Mouse (Mus musculus) forelimb bud, embryonic 11.5 days (tissue): Measurements from ENCODE around the gene Gpx3.
"Not testable (repeated sequence)": the region's sequence is repeated elsewhere in the genome, so short reads cannot be mapped to it uniquely, and the experiment has no call there.

ENCODE experiments used
- DNase-seq: peaks from one replicate; pipeline ENCODE4 v3.0.0-alpha.2; 2012; ENCODE audit warnings: low read depth, low spot score

Gpx3 gene

GRCm38 (mm10) chr11:54902333-54903323, at the start of gene Gpx3:
Gpx3 (plus strand) TSS chr11:54902453.
- DNase-seq: peak; percentile 49

DNA sequence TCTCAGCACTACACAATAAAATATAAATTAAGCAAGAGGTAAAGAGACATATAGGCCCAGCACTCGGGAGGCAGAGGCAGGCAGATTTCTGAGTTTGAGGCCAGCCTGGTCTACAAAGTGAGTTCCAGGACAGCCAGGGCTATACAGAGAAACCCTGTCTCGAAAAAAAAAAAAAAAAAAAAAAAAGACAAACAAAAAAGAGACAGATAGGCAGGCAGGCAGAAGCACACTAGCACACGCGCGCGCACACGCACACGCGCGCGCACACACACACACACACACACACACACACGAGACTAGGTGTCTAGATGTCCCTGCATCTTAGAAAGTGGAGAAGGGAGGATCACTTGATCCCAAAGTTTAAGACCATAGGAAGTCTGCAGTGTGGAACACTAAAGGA, 43.4 kb upstream of the Gpx3 start:
- DNase-seq: not testable (repeated sequence)

- peak; percentile 32 for DNase-seq
These were observed 42.7 kb upstream of the Gpx3 start for GRCm38 (mm10) chr11:54859322-54860165.

DNA sequence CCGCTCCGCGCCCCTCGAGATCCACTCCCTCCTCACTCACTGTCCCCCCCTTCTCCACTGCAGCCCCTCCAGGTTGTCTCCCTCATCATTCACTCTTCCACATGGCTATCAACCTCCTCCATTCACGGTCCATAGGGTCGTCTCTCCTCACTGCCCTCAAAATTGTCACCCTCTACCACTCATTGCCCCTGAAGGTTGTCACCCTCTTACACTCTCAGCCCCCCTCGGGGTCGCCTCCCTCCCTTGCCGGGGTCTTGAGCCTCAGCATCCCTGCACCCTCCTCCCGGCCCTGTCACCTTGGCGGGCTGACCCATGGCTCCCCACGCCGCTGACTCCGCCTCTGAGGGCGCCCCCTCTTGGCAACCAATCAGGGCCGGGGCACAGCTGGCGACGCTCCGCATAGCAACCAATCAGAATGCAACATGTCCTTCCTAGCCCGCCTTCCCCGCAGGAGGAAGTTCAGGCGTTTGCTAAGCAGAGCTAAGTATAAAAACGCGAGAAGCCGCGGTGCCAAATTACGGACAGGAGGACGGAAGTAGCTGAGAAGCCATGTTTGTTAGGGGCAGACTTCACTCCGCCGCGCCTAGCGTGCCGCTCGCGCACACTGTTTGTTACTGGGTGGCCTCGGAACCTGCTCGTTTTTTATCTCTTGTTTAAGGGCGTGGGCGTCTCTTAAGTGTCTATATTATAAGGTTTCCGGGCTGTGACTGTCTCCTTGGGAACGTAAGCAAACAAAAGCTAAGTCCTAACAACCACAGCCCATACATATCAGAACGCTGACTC, 41.8 kb upstream of the Gpx3 start, which contains the start of gene Lyrm7:
Gene Lyrm7 (minus strand): TSS at position 661 of the 783 bp plus-strand sequence.
- DNase-seq: peak; percentile 98

DNA sequence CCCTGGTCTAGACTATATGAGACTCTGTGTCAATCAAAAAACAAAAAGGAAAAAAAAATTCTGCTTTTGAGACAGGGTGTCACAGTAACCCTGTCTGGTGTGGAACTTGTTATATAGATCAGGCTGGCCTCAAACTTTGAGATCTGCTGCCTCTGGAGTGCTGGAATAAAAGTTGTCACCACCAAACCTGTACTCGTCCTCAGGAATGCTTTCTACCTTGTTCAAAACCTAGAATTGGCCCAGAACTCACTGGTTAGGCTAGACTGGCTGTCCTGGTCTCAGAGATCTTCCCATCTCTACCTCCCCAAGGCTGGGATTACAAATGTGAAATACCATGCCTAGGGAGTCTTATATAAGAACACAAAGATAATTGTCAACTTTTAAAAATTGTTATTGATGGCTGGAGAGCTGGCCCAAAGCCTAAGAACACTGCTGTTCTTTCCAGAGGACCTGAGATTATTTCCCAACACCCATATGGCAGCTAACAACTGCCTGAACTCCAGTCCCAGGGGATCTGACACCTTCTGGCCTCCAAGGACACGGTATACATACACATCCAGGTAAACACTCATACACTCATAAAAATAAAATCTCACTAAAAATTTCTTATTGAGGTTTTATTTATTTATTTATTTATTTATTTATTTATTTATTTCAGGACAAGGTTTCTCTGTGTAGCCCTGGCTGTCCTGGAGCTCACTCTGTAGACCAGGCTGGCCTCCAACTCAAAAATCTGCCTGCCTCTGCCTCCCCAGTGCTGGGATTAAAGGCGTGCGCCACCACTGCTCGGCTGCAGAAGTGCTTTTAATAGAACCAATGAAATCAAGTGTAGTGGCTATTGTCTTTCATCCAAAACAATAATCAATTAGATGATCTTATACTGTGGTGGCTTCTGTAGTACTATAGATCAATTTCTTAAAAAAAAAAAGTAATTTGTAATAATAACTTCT, 40.5 kb upstream of the Gpx3 start:
- DNase-seq: no peak

GRCm38 (mm10) chr11:54862621-54863520, 39.4 kb upstream of the Gpx3 start:
- DNase-seq: peak; percentile 55

GRCm38 (mm10) chr11:54865330-54866085, 36.7 kb upstream of the Gpx3 start:
- no peak for DNase-seq

DNA sequence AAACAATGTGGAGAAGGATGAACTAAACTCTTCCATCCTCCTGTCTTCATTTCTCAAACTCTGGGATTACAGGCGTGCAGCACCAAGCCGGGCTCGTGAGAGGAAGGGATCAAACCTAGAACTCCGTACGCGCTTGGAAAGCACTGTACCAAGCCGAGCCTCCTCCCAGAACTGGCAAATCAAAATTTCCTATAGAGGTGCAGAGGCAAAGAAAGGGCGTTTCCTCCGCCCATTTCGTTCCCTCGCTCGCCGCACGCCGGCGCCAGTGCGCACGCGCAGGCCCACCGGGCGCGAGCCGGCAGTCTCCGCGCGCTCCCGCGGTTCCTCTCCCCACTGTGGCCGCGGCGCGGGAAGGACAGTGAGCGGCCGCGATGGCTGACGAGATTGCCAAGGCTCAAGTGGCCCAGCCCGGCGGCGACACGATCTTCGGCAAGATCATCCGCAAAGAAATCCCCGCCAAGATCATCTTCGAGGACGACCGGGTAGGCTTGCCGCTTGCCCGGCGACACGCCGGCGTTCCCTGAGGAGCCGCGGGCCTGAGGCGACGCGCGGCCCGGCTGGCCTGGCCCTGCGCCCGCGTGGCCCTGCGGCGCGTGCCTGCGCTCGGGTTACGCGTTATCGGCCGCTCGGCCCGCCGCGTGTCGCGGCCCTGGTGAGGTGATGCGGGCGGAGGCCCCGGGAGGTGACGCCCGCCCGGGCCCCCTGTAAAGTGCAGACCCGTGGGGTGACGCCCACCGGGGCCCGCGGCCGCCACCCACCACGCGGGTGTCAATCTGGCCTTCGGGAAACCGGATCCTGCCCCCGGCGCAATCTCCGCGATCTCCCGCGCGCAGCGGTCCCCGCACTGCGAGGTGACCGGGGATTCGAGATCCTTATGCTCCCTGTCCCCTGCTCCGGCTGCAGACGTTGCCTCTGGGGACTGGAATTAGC, 35.9 kb upstream of the Gpx3 start, which contains the start of gene Hint1:
Gene Hint1 (plus strand): TSS at position 265 of the 930 bp plus-strand sequence.
- DNase-seq: peak; percentile 93

DNA sequence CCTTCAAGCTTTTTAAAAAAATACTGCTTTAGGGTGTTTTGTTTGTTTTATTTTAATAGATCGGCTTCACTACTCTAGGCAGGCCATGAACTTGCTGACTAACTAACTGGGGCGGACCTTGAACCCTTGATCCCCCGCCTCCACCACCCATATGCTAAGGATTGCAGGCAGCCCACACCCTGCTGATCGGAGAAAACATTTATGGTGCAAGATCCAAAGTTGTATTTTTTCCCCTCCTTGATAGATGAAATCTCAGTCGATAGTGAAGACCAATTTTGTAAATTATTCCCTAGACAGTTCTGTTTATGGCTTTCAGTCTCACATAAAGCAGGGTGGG, 35.2 kb upstream of the Gpx3 start:
- DNase-seq: no peak

- DNase-seq: no peak
These were observed 34.3 kb upstream of the Gpx3 start for GRCm38 (mm10) chr11:54867903-54868434.

DNA sequence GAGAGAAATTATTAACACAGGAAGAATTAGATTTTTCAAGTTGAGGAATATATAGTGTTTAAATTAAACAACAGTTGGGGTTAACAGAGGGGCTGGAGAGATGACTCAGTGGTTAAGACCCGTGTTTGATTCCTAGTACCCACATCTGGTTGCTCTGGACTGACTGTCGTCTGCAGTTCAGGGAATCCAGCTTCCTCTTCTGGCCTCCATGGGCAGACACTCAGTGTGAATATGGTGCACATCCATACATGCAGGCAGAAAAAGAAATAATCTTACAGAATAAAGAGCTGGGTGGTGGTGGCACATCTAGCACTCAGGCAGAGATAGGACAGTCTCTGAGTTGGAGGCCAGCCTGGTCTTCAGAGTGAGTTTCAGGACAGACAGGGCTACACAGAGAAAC, 33.8 kb upstream of the Gpx3 start:
- DNase-seq: no peak

- no peak for DNase-seq
These were observed 32.9 kb upstream of the Gpx3 start for GRCm38 (mm10) chr11:54869318-54869717.

DNA sequence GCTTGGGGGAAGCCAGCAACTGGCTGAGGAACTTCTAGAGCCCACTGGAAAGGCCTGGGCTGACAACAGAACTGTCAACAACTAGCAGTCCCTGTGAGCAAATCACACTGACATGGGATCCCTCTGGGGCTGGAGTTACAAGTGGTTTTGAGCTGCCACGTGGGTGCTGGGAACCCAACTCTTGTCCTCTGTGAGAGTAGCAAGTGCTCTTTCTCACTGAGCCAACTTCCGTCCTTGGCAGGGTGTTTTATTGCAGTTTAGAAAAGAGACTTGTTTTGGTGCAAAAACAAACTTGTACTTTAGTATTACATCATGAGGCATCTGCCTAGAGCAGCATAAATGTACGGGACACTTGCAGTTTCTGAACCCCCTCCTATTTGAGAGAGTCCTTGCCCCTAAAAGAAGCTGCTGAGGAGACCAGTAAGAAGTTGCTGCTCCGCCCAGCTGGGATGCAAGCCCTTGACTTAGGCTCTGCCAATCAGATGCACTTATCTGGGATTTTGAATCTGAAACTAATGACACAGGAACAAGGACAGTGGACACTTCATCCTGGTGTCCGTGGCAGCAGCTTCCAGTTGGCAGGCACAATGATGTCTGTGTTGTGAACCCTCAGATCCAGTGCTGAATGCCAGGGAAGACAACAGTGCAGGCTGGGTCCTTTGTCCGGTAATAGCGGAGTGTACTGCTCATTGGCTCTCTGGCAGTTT, 30.3 kb upstream of the Gpx3 start:
- no peak for DNase-seq

GRCm38 (mm10) chr11:54876031-54876430, 26.2 kb upstream of the Gpx3 start:
- no peak for DNase-seq

- no peak for DNase-seq
These were observed 23.4 kb upstream of the Gpx3 start for GRCm38 (mm10) chr11:54878893-54879292.

- peak; percentile 65 for DNase-seq
These were observed 22.8 kb upstream of the Gpx3 start for GRCm38 (mm10) chr11:54879434-54879833.
